Mouse (Mus musculus) C2C12 (cell line): Measurements from ENCODE around the gene Alpl.

ENCODE experiments used
- FOSL1 ChIP-seq: IDR thresholded peaks from one replicate; pipeline ENCODE4 v1.8.0; 2011; ENCODE audit warnings: mild to moderate bottlenecking, low read length; ENCODE audit not compliant: poor library complexity, insufficient read depth, severe bottlenecking
- MAX ChIP-seq: IDR thresholded peaks from one replicate; pipeline ENCODE4 v1.6.1; 2011; ENCODE audit warnings: mild to moderate bottlenecking, control low read depth

DNA sequence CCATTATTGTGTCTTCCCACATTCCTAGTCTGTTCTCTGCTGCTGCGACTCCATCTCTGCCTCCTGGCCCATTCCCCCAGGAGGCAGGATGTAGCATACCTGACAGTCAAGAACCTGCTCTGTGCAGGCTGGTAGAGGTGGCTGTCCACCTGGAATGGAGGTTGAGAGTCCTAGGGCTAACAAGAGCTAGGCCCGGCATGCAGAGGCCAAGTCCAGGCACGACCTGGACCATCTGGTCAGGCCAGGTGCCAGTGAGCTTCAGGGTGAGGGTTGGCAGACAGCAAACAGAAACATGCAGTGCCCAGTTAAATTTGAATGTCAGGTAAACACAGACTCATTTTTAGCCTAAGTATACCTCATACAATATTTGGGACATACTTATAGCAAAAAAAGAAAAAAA is 63.2 kb downstream of the Alpl start:
- TF ChIP-seq FOSL1 (no peak), MAX (no peak)
